Mouse (Mus musculus) mouse embryonic stem cell (cell line): Measurements from ENCODE around the gene Ago1.

ENCODE experiments used
- in situ Hi-C, 2 experiments: fragments of 300-500 bp; cut with MboI; formaldehyde crosslinking; loops; 1 replicate in 1 of 2; 3 replicates in 1 of 2; pipeline ENCODE4 v1.14.3; 2019 to 2020; ENCODE audit warnings: low sequenced_read_pairs in 2 of 2, low pct_unique_long_range_greater_than_20kb in 1 of 2, mixed read lengths in 1 of 2; ENCODE audit not compliant: unreplicated experiment in 1 of 2

The Ago1 gene

DNA sequence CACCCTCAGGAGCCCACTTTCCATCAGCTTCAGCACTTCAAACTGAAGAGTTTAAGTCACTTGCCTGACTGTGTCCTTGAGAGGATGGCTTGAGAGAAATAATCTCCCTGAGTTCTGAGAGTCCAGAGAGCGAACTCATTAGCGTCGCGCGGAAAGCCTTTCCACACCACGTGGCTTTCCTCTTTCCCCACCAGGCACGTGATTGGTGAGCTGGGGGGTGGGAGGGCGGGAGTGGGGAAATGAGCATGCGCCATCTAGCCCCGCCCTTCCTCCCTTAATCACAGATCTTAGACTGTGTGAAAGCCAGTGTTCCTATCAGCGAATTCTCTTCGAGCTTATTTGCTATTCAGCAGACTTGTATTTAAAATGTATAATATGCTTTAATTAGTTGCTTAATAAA lies 14.6 kb upstream of the Ago1 start:
- in situ Hi-C loops = no loop called here

DNA sequence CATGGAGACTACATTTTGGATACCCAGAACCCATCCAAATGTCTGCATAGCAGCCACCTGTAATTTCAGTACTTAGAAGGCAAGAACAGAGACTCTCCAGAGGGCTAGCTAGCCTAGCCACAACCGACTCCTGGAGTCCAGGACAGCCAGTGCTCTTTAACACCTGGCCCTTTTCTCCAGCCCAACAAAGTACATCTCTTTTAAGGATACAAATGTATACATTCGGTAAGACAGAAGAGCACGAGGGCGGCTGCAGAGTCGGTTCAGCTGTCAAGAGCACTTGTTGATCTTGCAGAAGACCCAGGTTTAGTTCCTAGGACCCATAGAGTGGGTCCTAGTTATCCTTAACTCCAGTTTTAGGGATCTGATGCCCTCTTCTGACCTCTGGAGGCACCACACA lies 13.1 kb upstream of the Ago1 start:
- in situ Hi-C loops = no loop called here

DNA sequence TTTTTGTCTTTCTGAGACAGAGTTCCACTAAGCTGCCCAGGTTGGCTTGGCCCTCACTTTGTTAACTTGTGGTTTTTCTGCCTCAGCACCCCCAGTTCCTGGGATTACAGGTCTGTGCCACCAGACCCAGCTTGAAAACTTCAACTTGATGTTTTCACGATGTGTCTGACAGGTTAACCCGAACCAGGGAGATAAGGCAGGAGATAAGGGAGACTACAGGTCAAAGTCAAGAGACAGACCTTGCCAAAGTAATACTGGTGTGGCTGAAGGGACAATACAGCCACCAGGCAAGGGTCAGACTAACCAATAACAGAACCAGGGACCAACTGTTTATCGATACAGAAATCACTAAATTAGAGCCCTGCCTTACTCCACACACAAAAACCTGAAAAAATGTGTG lies 11.9 kb upstream of the Ago1 start:
- in situ Hi-C loops = no loop called here

DNA sequence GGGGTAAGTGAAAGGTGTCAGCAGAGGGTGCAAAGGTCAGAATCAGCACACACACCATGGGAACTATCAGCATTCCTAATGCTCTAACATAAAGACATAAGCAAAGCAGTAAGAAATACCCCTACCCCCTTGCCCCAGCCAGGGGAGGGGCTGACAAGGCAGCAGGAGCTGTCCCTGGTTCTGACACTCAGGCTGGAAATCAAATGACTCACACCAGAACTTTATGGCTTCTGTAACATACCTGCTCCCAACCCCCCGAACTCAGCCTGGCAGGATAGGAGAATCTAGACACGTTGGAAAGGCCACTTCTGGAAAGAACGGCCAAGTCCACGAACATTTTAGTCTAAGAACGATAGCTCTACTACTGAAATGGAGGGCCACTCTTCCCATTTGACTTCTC lies 4.6 kb upstream of the Ago1 start:
- in situ Hi-C loops = no loop called here

DNA sequence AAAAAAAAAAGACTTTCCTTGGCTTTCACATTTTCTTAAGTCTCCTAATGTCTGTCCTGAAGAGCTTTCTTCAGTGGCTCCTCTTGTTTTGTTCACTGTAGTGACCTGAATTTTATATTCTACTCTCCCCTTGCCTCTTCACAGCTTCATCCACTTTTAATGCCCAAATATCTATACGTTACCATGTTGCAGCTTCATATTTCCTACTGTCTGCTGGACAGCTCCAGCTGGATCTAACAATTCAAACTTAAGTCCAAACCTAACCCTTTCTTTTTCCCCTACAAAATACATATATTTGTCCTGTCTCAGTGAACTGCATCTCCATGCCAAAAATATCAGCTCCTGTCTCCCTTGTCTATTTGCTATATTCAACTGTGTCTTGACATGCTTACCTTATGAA lies 951 bp upstream of the Ago1 start:
- in situ Hi-C loops = no loop called here

DNA sequence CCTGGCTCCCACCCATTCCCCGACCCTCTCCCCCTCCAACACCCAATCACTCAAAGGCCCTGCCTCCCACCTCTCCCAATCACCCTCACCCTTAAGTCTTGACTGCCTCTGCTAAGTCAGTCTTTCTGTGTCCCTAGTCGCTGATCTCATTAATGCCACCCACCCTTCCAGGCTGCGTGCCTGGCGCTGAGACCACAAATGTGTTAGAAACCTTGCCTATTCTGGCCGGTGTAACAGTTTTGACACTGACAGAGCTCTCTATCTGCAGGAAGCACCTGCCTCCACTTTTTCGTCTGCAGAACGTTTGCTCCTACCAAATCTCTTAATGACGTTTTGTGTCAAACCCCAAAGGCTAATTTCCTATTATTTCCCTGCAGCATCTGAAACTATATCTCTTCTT lies 542 bp upstream of the Ago1 start:
- in situ Hi-C loops = no loop called here

DNA sequence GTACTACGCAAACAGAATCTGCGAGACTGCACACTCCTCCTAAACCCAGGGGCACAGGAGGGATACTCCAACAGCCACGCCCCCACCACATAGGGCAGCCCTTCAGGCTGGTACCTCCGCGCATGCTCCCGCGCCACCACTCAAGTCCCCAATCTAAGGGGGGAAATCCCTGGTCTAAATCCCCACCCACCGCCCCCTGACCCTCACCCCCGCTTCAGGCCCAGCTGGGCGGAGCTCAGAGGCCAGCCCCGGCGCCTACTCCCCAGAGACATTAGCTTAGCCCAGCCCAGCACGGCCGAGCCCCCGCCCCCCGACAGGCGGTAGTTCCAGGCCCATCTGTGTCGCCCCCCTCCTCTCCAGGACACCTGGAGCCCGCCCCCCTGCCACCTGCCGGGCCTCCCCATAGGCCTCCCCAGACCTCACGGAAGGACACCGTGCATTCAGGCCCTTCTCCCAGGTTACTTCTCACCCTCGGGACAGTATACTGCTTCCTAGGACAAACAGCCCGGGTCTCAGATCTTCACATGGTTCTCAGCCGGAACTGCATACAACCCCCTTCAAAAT lies 580 bp downstream of the Ago1 start:
- in situ Hi-C loops = no loop called here

DNA sequence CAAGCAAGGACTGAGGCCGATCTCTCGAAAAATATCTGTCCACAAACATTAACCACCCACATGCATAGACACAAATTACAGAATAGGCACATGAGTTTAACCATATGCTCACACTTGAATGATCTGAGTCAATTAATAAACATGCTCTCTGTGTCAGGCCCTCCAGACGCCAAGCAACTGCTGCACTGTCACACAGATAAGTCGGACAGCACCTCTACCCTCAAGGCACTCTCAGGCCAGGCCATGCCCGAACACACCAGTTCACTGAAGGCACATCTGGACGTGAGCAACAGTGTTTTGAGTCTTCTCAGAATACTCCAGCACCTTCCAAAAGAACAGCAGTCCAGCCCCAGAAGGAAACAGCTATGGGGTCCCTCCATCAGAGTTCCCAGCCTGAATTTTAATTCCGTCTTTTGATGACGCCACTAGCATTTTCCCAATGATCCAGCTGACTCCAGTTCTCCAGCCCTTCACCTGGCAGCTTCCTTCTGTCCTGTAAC lies 2.1 kb downstream of the Ago1 start:
- in situ Hi-C loops = no loop called here

DNA sequence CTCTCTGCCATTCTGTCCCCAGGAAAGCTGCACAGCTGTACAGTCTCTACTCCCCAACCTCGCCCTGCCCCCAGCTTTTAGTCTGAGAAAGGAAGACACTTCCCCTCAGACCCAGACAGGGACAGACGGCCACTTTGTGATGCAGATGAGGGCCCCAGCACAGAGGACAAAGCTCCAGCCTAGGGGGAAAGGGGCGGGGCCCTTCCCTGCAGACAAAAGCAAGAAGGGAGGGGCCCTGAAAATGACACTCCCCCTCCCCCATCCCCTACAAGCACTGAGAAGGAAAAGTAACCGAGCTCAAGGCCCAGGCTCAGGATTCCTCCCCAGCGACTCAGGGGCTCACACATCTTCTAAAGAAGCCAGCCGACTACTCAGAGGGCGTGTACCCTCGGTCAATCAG lies 2.5 kb downstream of the Ago1 start:
- in situ Hi-C loops = no loop called here

DNA sequence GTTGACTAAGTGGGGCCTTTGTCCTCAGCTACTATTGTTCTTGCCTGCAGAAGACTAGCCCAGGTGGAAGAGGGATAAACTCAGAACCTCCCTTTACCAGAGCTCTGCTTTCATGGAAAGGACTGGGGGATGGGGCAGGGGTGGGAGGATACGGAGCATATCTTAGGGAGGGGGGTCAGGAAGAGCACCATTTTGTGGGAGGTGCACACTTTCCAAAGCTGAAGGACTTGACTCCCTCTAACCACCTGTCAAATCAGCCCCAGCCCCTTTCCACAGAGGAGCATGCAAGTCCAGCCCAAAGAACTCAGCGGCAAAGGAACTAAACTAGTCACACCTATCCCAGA lies 3.5 kb downstream of the Ago1 start:
- in situ Hi-C loops = no loop called here

DNA sequence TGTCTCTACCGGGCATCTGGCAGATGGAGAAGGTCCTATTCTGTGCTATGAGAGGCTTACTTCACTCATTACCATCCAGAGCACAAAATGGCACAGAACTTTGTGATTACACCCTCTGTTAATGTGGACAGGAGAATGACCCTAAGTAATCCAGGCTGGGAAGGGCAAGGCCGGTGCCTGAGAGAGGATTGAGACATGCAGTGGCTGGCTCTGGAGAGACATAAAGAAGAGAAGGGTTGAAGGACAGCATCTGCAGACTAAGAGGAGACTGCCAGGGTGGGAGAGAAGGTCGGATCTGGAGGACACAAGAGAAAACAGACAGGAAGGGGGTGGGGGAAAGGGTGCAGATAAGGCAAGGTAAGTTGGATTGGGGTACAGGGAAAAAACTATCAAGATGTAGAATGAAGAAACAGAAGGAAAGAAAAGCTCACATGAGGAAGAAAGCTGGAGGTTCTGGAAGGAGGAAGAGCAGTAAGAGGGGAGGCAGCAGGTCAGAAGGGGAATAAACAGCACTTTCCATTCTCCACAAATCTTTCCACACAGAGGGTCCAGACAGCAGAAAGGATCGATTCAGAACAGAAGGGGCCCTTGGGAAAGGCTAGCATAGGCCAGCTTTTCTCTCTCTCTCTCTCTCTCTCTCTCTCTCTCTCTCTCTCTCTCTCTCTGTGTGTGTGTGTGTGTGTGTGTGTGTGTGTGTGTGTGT lies 4.0 kb downstream of the Ago1 start:
- in situ Hi-C loops = no loop called here

DNA sequence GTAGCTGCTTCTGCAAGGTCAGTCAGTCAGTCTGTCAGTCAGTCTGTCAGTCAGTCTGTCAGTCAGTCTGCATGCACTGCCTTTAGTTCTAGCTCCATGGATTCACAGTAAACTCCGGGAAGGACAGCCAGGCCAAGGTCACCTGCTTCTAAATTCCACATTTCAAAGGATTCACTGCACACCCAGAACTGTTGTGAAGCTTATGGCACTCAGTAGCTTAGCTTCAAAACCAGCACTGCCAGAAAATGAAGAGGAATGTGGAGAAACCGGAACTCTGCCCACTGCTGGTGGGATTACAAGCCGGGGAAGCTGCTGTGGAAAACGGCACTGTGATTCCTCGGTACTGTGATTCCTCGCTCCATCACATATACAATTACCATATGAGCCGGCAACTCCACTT lies 12.9 kb downstream of the Ago1 start:
- in situ Hi-C loops = no loop called here

DNA sequence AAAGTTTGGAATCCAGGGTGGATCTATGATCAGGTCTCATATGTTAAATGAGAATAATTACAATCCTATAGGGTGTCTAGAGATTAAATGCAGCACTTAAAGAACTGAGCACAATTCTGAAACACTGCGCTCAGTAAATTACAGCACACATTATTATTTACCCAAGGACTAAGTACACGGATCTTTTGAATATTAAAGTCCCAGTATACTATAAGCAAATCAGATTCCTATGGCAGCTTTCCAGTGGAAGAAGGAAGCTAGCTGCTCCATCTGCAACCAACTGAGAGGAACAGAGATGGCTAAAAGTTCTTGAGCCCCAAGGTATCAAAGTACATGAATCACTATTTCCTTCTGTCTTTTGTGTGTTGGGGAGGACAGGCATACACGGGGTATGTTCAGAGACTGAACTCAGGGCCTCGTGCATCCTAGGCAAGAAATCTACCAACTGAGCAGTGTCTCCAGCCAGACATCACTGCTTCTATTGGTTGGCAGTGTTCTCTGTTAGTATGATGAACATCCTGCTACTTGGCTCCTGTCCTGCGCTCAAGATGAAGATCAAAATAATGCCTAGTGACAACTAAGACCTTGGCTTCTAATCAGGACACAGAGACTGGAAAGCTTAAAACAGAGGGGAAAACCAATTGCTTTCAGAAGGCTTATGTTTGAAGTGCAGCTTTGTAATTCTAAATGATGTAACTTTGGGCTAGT lies 13.7 kb downstream of the Ago1 start:
- in situ Hi-C loops = no loop called here

DNA sequence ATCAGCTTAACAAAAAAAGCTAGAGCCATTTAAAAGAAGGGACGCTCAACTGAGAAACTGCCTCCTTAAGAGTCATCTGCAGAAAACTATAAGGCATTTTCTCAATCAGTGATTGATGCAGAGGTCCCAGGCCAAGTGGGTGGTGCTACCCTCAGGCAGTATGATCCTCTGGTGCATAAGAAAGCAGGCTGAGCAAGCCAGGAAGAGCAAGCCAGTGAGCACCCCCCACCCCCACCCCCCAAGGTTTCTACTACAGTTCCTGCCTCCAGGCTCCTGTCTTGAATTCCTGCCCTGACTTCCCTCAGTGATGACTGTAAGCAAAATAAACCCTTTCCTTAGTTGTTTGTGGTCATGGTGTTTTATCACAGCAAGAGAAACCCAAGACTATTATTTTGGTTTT lies 18.1 kb downstream of the Ago1 start:
- in situ Hi-C loops = no loop called here

DNA sequence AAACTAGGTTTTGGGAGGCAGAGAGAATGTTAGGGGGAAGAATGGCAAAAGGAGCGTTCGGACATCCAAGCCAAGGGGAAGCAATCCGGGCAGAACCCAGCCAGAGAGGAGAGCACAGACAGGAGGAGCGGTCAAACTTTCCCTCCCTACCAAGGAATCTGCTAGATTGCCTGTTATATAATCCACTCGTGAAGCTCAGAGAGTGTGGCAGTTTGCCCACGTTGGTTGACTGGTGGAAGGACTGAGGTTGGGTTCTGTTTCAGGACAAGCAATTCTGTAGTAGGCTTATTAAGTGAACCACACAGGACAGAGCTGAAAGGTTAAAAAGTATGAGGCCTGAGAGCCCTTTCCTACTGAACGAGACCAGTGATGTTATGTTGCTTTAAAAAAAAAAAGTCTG lies 21.3 kb downstream of the Ago1 start:
- in situ Hi-C loops = no loop called here

DNA sequence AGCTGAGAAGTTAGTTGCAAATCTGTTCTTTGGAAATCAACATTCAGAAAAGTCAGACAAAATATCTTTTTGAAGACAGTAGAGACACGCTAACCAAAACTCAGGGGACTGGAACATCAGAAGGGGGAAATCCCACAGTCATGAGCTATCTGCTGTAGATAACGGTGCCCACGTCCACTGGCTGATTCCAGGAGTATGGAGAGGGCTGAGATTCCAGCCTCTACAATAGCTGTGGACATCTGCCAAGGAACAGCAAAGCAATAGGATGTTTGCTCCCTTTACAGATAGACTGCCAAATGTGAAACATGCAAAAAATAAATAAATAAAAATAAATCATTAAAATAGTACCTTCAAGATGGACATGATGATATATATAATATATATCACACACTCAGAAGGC lies 23.9 kb downstream of the Ago1 start:
- in situ Hi-C loops = no loop called here

DNA sequence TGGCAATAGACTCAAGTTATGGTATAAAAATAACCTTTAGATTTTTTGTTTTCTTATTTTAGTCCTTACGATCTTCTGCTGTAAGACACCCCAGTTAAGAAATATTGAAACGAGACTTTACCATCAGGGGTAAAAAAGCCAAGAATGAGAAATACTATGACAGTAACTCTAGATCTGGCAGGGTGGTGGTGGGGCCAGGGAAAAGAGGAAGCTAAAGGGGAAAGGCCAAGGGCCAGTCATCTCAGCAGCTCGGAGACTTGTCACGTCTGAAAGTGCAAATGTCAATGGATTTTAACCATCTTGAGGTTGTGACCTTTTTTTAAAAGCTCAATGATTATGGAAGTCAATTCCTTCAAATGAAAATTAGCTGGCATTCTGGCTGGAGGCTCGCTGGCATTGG lies 30.1 kb downstream of the Ago1 start:
- in situ Hi-C loops = no loop called here

DNA sequence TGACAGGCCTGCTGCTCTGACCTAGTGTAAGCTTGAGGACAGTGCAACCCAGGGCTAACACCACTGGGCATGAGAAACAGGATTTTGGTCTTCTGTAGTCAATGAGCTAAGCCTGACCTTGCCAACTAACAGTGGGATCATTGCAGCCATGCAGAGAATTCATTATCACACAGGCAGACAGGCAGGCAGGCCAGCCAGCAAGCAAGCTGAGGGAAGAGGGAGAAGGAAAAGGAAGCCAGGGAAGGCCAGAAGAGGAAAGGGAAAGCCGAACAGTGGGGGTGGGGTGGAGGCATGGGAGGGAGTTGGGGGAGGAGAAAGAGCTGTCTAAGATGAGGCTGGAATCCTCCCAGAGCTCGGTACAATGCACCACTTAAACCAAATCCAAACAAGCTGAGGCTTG lies 32.1 kb downstream of the Ago1 start:
- in situ Hi-C loops = no loop called here

DNA sequence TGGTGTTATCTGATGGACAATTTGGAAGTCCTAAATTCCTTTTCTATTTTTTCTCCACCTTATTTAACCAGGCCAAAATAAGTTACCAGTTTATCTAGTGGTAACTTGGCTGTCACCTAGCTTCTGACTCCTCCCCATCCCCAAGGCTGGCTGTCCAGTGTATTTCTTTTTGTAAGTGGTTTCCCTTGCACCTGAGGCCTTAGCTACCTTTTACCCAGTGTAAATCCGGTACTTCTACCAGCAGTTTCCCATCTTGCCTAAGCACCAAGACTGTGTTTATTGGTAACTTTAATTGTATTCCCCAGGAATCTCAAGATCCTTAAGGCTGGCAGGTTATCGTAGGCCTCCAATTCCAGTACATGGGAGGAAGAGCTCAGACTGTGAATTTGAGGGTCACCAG lies 34.3 kb downstream of the Ago1 start:
- in situ Hi-C loops = no loop called here

DNA sequence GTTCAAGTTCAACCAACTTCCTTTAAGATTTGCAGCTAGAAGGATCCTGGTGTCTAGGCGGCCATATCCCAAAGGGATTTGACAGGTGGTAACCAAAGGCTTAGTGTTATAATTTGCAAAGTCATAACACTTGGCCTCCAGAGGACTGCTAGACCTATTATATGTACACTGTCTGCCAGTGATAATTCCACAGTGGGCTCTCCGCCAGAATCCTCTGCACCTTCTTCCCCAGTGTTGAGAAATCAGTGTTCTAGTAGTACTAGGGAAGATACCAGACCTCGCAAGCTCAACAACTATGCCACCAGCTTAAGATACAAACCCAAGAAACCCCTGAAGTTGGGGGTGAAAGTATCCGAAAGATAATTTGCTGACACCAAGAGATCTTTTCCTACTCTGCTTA lies 35.2 kb downstream of the Ago1 start:
- in situ Hi-C loops = no loop called here
